Mouse (Mus musculus) cerebellum, adult 9-10 months (tissue): ENCODE data around the gene 4921511C20Rik.

Experiments
- DNase-seq: peaks from one replicate; pipeline ENCODE4 v3.0.0; 2022

4921511C20Rik gene

GRCm38 (mm10) chrX:127393993-127394392, at the start of gene 4921511C20Rik:
Gene 4921511C20Rik (plus strand): TSS chrX:127394293.
- DNase-seq, result no peak
